Mouse (Mus musculus) forebrain, embryonic 11.5 days (tissue): ENCODE measurements around the gene Tceal3. TPM values are rescaled to one million over a fixed set of nuclear protein-coding genes. Genes with fewer than 3 reads are reported as not detected.
"Not testable (repeated sequence)": the region's sequence is repeated elsewhere in the genome, so short reads cannot be mapped to it uniquely, and the experiment has no call there.

ENCODE experiments used
- ATAC-seq: fragments of 200-750 bp; cut with Nextera tagmentation; replicated peaks from 2 replicates; pipeline ENCODE4 v1.8.0; 2017; ENCODE audit warnings: moderate TSS enrichment; ENCODE audit not compliant: low FRiP score
- DNase-seq: peaks from one replicate; pipeline ENCODE4 v3.0.0-alpha.2; 2017; ENCODE audit warnings: low spot score
- H3K27ac ChIP-seq: fragments of 300-500 bp; sonication (generic); 2 replicates; pipeline ENCODE4 v1.5.1; 2014; ENCODE audit warnings: low read depth, low read length
- H3K27me3 ChIP-seq: fragments of 300-500 bp; sonication (generic); 2 replicates; pipeline ENCODE4 v1.6.1; 2014; ENCODE audit warnings: mild to moderate bottlenecking, low read length, mixed read lengths; ENCODE audit not compliant: control insufficient read depth, insufficient read depth
- H3K36me3 ChIP-seq: fragments of 300-500 bp; sonication (generic); 2 replicates; pipeline ENCODE4 v1.6.1; 2014; ENCODE audit warnings: mild to moderate bottlenecking, low read length, moderate library complexity, mixed read lengths; ENCODE audit not compliant: control insufficient read depth, insufficient read depth
- H3K4me1 ChIP-seq: fragments of 300-500 bp; sonication (generic); replicated peaks from 2 replicates; pipeline ENCODE4 v1.6.1; 2014; ENCODE audit warnings: low read length, mixed read lengths; ENCODE audit not compliant: control insufficient read depth, insufficient read depth
- H3K4me2 ChIP-seq: fragments of 300-500 bp; sonication (generic); 2 replicates; pipeline ENCODE4 v1.6.1; 2014; ENCODE audit warnings: low read depth, mild to moderate bottlenecking, low read length, moderate library complexity, mixed read lengths; ENCODE audit not compliant: severe bottlenecking
- H3K4me3 ChIP-seq: fragments of 300-500 bp; sonication (generic); 2 replicates; pipeline ENCODE4 v1.5.1; 2014; ENCODE audit warnings: low read depth, low read length
- H3K9ac ChIP-seq: fragments of 300-500 bp; sonication (generic); 2 replicates; pipeline ENCODE4 v1.6.1; 2014; ENCODE audit warnings: low read length
- H3K9me3 ChIP-seq: fragments of 300-500 bp; sonication (generic); 2 replicates; pipeline ENCODE4 v1.6.1; 2016; ENCODE audit warnings: low read length, mixed read lengths; ENCODE audit not compliant: control insufficient read depth
- WGBS: fragments of 180-500 bp; shearing (Covaris S2); extraction: QIAGEN DNeasy Blood & Tissue Kit; methylation state at CpG from one replicate; pipeline ENCODE4 v1.1.7; 2014; 5-methylcytosine and 5-hydroxymethylcytosine counted together
- polyA plus RNA-seq: library from polyadenylated mRNA; unstranded; fragments of >200 nt; fragmentation: Nextera tagmentation; extraction: Ambion mirVana; gene quantifications from 2 replicates; pipeline ENCODE4 v1.2.1, GENCODE M21; 2014

Gene Tceal3
- polyA plus RNA-seq, 1 experiment from 2014 or later: 9.9 TPM

GRCm38 (mm10) chrX:136666762-136667464 is 76.3 kb downstream of the Tceal3 start:
- H3K4me1 ChIP-seq, H3K9me3 ChIP-seq, H3K27ac ChIP-seq, H3K27me3 ChIP-seq, H3K36me3 ChIP-seq: not testable (repeated sequence)
- H3K4me2 ChIP-seq: peak overlapping the region; percentile 62
- ATAC-seq: peak; percentile 71
- H3K9ac ChIP-seq: peak overlapping the region; percentile 33
- H3K4me3 ChIP-seq: peak overlapping the region; percentile 42
- WGBS: 20% methylated on average over 18 of the region's 24 CpGs
- DNase-seq: peak; percentile 47

- Histone ChIP-seq H3K4me3 (no peak overlapping the region), H3K9ac (no peak overlapping the region), H3K4me2 (no peak overlapping the region), H3K27me3 (no peaks in the 10 kb centered on the region), H3K36me3 (no peaks in the 10 kb centered on the region), H3K4me1 (no peaks in the 10 kb centered on the region), H3K9me3 (no peaks in the 10 kb centered on the region), H3K27ac (no peak overlapping the region)
- no peak for ATAC-seq
- no peak for DNase-seq
- 66% methylated on average over 2 of the region's 2 CpGs for WGBS
These were observed 78.2 kb downstream of the Tceal3 start for GRCm38 (mm10) chrX:136668794-136669193.

- 70% methylated on average over 3 of the region's 3 CpGs for WGBS
- no peaks in the 10 kb centered on the region for H3K27me3 ChIP-seq
These were observed 90.3 kb downstream of the Tceal3 start for GRCm38 (mm10) chrX:136680989-136681388.

GRCm38 (mm10) chrX:136691606-136692293 is 101.1 kb downstream of the Tceal3 start:
- H3K4me2 ChIP-seq, H3K9ac ChIP-seq, H3K4me3 ChIP-seq, H3K36me3 ChIP-seq, DNase-seq, H3K9me3 ChIP-seq, H3K4me1 ChIP-seq, H3K27me3 ChIP-seq: not testable (repeated sequence)
- WGBS: 38% methylated on average over 3 of the region's 3 CpGs
- H3K27ac ChIP-seq: peak overlapping the region; percentile 7; the same call in 1 of the 2 replicates
- peak; percentile 93 for ATAC-seq

More at GRCm38 (mm10) chrX:136680989-136681388, 90.3 kb downstream of the Tceal3 start:
- no peaks in the 10 kb centered on the region for H3K4me1 ChIP-seq
- ATAC-seq: no peak
- no peak for DNase-seq
- H3K4me3 ChIP-seq: no peak overlapping the region
- no peak overlapping the region for H3K9ac ChIP-seq
- H3K4me2 ChIP-seq: no peak overlapping the region
- no peaks in the 10 kb centered on the region for H3K36me3 ChIP-seq
- H3K27ac ChIP-seq: no peak overlapping the region
- no peaks in the 10 kb centered on the region for H3K9me3 ChIP-seq

- H3K4me2 ChIP-seq: no peak overlapping the region
- H3K36me3 ChIP-seq: no peaks in the 10 kb centered on the region
- H3K9ac ChIP-seq: no peak overlapping the region
- WGBS: 71% methylated on average over 4 of the region's 4 CpGs
- H3K4me1 ChIP-seq: no peaks in the 10 kb centered on the region
- no peaks in the 10 kb centered on the region for H3K27me3 ChIP-seq
- ATAC-seq (peak; percentile 46; the same call in 1 of the 2 replicates), DNase-seq (no peak)
- no peak overlapping the region for H3K27ac ChIP-seq
- no peaks in the 10 kb centered on the region for H3K9me3 ChIP-seq
- no peak overlapping the region for H3K4me3 ChIP-seq
These were observed 101.6 kb downstream of the Tceal3 start for GRCm38 (mm10) chrX:136692294-136692675.

GRCm38 (mm10) chrX:136693196-136693595 is 102.6 kb downstream of the Tceal3 start:
- no peaks in the 10 kb centered on the region for H3K27me3 ChIP-seq
- H3K4me3 ChIP-seq: no peak overlapping the region
- WGBS: 89% methylated on average over 5 of the region's 5 CpGs
- no peak overlapping the region for H3K4me2 ChIP-seq
- no peak overlapping the region for H3K27ac ChIP-seq
- DNase-seq (no peak), ATAC-seq (no peak)
- no peak overlapping the region for H3K9ac ChIP-seq
- H3K9me3 ChIP-seq: no peaks in the 10 kb centered on the region
- no peaks in the 10 kb centered on the region for H3K4me1 ChIP-seq
- H3K36me3 ChIP-seq: no peaks in the 10 kb centered on the region

- peak; percentile 75 for DNase-seq
These were observed 117.0 kb downstream of the Tceal3 start, which contains the start of gene Tceal1 for GRCm38 (mm10) chrX:136707446-136708167. Gene Tceal1, plus strand, starts transcription at chrX:136707982.

GRCm38 (mm10) chrX:136708168-136708681 is 117.6 kb downstream of the Tceal3 start:
- DNase-seq (peak; percentile 64), ATAC-seq (peak; percentile 90)
- Histone ChIP-seq H3K27me3 (peaks cover 2% of the 10 kb centered on the region; the same call in 1 of the 2 replicates), H3K27ac (peak overlapping the region; percentile 70), H3K9me3 (no peaks in the 10 kb centered on the region), H3K36me3 (no peaks in the 10 kb centered on the region), H3K9ac (peak overlapping the region; percentile 65), H3K4me3 (peak overlapping the region; percentile 43), H3K4me2 (peak overlapping the region; percentile 51), H3K4me1 (peaks cover 3% of the 10 kb centered on the region; the same call in 1 of the 2 replicates)
- 17% methylated on average over 18 of the region's 18 CpGs for WGBS

More at GRCm38 (mm10) chrX:136707446-136708167, 117.0 kb downstream of the Tceal3 start, which contains the start of gene Tceal1:
- Histone ChIP-seq H3K4me1 (peaks cover 3% of the 10 kb centered on the region; the same call in 1 of the 2 replicates), H3K36me3 (no peaks in the 10 kb centered on the region), H3K9ac (peak within 1 kb of the TSS; percentile 65), H3K27ac (peak within 1 kb of the TSS; percentile 70), H3K9me3 (no peaks in the 10 kb centered on the region), H3K27me3 (peaks cover 2% of the 10 kb centered on the region; the same call in 1 of the 2 replicates), H3K4me2 (peak within 1 kb of the TSS; percentile 51), H3K4me3 (peak within 1 kb of the TSS; percentile 43)
- peak; percentile 95 for ATAC-seq
- 14% methylated on average over 15 of the region's 15 CpGs for WGBS
